Mouse (Mus musculus) yolk sac, embryonic 10.5 days (tissue): Measurements from ENCODE around the gene Tmem161a.

ENCODE experiments used
- DNase-seq: peaks from one replicate; pipeline ENCODE4 v3.0.0-alpha.2; 2017; ENCODE audit warnings: low spot score

Gene Tmem161a

GRCm38 (mm10) chr8:70172043-70172681, at the start of gene Tmem161a:
Gene Tmem161a, plus strand, starts transcription at chr8:70172356.
- DNase-seq = peak; percentile 94

- no peak for DNase-seq
Observed at GRCm38 (mm10) chr8:70122863-70123262, 49.3 kb upstream of the Tmem161a start.

GRCm38 (mm10) chr8:70124992-70125391, 47.2 kb upstream of the Tmem161a start:
- no peak for DNase-seq

GRCm38 (mm10) chr8:70128435-70128834, 43.7 kb upstream of the Tmem161a start:
- DNase-seq = no peak

- no peak for DNase-seq
Observed at GRCm38 (mm10) chr8:70129309-70129952, 42.7 kb upstream of the Tmem161a start.

GRCm38 (mm10) chr8:70130066-70130465, 42.1 kb upstream of the Tmem161a start:
- DNase-seq = no peak

- peak; percentile 84 for DNase-seq
Observed at GRCm38 (mm10) chr8:70131166-70131883, 40.8 kb upstream of the Tmem161a start, which contains the start of gene Nr2c2ap. Gene Nr2c2ap, plus strand, starts transcription at chr8:70131333.

- DNase-seq = no peak
Observed at GRCm38 (mm10) chr8:70134086-70134485, 38.1 kb upstream of the Tmem161a start.

- DNase-seq = no peak
Observed at GRCm38 (mm10) chr8:70134931-70135330, 37.2 kb upstream of the Tmem161a start.

- DNase-seq = no peak
Observed at GRCm38 (mm10) chr8:70136591-70136990, 35.6 kb upstream of the Tmem161a start.

- no peak for DNase-seq
Observed at GRCm38 (mm10) chr8:70137890-70138289, 34.3 kb upstream of the Tmem161a start.

- DNase-seq = peak; percentile 99
Observed at GRCm38 (mm10) chr8:70139026-70139857, 32.9 kb upstream of the Tmem161a start, which contains the start of the genes Rfxank, Borcs8 and Mef2b. Gene Rfxank, minus strand, starts transcription at chr8:70139154. Gene Borcs8, plus strand, starts transcription at chr8:70139499. Gene Mef2b, plus strand, starts transcription at chr8:70139711.

- no peak for DNase-seq
Observed at GRCm38 (mm10) chr8:70139981-70140380, 32.2 kb upstream of the Tmem161a start.

- no peak for DNase-seq
Observed at GRCm38 (mm10) chr8:70147678-70148607, 24.2 kb upstream of the Tmem161a start.

- no peak for DNase-seq
Observed at GRCm38 (mm10) chr8:70150158-70150557, 22.0 kb upstream of the Tmem161a start.

GRCm38 (mm10) chr8:70152537-70153257, 19.5 kb upstream of the Tmem161a start:
- DNase-seq = peak; percentile 81

- DNase-seq = no peak
Observed at GRCm38 (mm10) chr8:70157240-70157800, 14.8 kb upstream of the Tmem161a start.

- DNase-seq = peak; percentile 76
Observed at GRCm38 (mm10) chr8:70158069-70158853, 13.9 kb upstream of the Tmem161a start.

- DNase-seq = no peak
Observed at GRCm38 (mm10) chr8:70159211-70159610, 12.9 kb upstream of the Tmem161a start.
